In the genomic region with DNA sequence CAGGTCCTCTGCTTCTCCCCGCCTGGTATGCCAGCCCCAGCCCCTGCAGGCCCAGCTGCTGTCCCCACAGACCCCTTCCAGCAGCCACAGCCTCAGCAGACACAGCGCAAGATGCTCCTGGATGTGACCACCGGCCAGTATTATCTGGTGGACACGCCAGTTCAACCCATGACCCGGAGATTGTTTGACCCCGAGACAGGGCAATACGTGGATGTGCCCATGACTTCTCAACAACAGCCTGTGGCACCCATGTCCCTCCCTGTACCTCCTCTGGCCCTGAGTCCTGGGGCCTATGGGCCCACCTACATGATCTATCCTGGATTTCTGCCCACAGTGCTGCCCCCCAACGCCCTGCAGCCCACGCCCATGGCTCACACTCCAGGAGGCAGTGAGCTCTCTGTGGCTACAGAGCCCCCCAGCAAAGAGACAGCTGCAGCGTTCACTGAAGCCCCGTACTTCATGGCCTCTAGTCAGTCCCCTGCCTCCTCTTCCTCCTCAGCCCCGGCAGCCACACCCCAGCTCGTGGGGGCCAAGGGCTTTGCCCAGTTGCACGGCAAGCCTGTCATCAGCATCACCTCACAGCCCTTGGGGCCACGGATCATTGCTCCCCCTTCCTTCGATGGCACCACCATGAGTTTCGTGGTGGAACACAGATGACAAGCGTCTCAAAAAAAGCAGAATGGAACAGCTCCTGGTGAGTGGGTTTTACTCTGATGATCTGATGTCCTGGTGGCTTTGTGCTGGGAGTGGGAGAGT, we compare ENCODE assay signal across 17 mouse cellular contexts. TPM values are rescaled to one million over a fixed set of nuclear protein-coding genes. Genes with fewer than 3 reads are reported as not detected.
DNase-seq lines count a peak whose midpoint lies in the region; ATAC-seq and TF ChIP-seq lines count a peak whose summit lies in the region.
"Had no signal": no experiment of that assay in that cellular context is flagged by ENCODE, and none has a peak within 500 bp of the region (broad histone marks: within the 10 kb centered on the region; RNA-seq: fewer than 3 reads in every experiment).

No protein-coding gene starts in this region.

- no peak for ATAC-seq in heart, postnatal 0 days (ENCODE audit: insufficient read depth, low read depth)
- no peak for ATAC-seq in granulocyte monocyte progenitor cell, adult 5-6 weeks (replicated peaks; ENCODE audit: poor library complexity, severe bottlenecking)
- ATAC-seq: CD4-positive, CD25-positive, alpha-beta regulatory T cell, adult 4 months; inflammation-experienced regulatory T-cells, adult 6 months had no signal

- peak overlapping the region; percentile 58 for H3K9ac ChIP-seq in heart, postnatal 0 days (replicated peaks; ENCODE audit: low read depth, low read length)

- no peak for DNase-seq in heart, embryonic 10.5 days (ENCODE audit: low spot score)
- DNase-seq in heart, adult 9 months (ENCODE audit: low spot score in 2 of 2): no peak
- peak; percentile 6 for DNase-seq in A20 (ENCODE audit: low read depth, low spot score)
- DNase-seq in embryonic facial prominence, embryonic 10.5 days (ENCODE audit: low spot score): no peak
- no peak for DNase-seq in heart, postnatal 0 days (ENCODE audit: low spot score)
- no peak for DNase-seq in thymus, adult 18-20 months
- DNase-seq: adrenal gland, postnatal 10 days; cerebellum, adult 18-20 months; liver; lung, adult 18-20 months; lung, postnatal 36 days; midbrain, embryonic 14.5 days had no signal

- H3K27me3 ChIP-seq in heart, embryonic 10.5 days (ENCODE audit: insufficient read depth, poor library complexity, severe bottlenecking): no peaks in the 10 kb centered on the region
- peaks cover 5% of the 10 kb centered on the region for H3K27me3 ChIP-seq in embryonic facial prominence, embryonic 10.5 days (replicated peaks; ENCODE audit: low read depth, poor library complexity, severe bottlenecking)
- no peaks in the 10 kb centered on the region for H3K27me3 ChIP-seq in heart, postnatal 0 days (ENCODE audit: control insufficient read depth, insufficient read depth, low read length)

- no peaks in the 10 kb centered on the region; the same call in none of the 2 replicates for H3K36me3 ChIP-seq in heart, embryonic 10.5 days
- no peaks in the 10 kb centered on the region for H3K36me3 ChIP-seq in embryonic facial prominence, embryonic 10.5 days (replicated peaks)
- 0 out of 2 replicates have a peak, but pooled peaks cover 6% of the 10 kb centered on the region for H3K36me3 ChIP-seq in heart, postnatal 0 days (replicated peaks; ENCODE audit: control insufficient read depth, insufficient read depth, low read length)

- no peak for TF ChIP-seq EP300 in heart, postnatal 0 days (IDR thresholded peaks at IDR 0.05; ENCODE audit: low read depth)

- no peaks in the 10 kb centered on the region for H3K9me3 ChIP-seq in heart, embryonic 10.5 days
- no peaks in the 10 kb centered on the region for H3K9me3 ChIP-seq in embryonic facial prominence, embryonic 10.5 days
- no peaks in the 10 kb centered on the region for H3K9me3 ChIP-seq in heart, postnatal 0 days (replicated peaks; ENCODE audit: control insufficient read depth, low read length)

- peak overlapping the region; percentile 71 for H3K4me2 ChIP-seq in heart, postnatal 0 days (ENCODE audit: low read depth, low read length)

- H3K4me1 ChIP-seq in heart, embryonic 10.5 days: peaks cover 77% of the 10 kb centered on the region
- H3K4me1 ChIP-seq in embryonic facial prominence, embryonic 10.5 days: peaks cover 43% of the 10 kb centered on the region
- H3K4me1 ChIP-seq in heart, postnatal 0 days (ENCODE audit: control insufficient read depth, insufficient read depth): peaks cover 16% of the 10 kb centered on the region

- peak overlapping the region; percentile 84 for H3K27ac ChIP-seq in heart, embryonic 10.5 days
- peak overlapping the region; percentile 72 for H3K27ac ChIP-seq in embryonic facial prominence, embryonic 10.5 days (replicated peaks)
- H3K27ac ChIP-seq in heart, postnatal 0 days (ENCODE audit: low read depth): peak overlapping the region; percentile 95

- WGBS in heart, embryonic 10.5 days: 60% methylated on average over 18 of the region's 18 CpGs
- 74% methylated on average over 18 of the region's 18 CpGs for WGBS in embryonic facial prominence, embryonic 10.5 days
- 38% methylated on average over 18 of the region's 18 CpGs for WGBS in heart, postnatal 0 days

- TF ChIP-seq CTCF in heart, postnatal 0 days (IDR thresholded peaks at IDR 0.05; ENCODE audit: low read depth): no peak

- peak overlapping the region; percentile 51 for H3K4me3 ChIP-seq in heart, embryonic 10.5 days
- no peak overlapping the region for H3K4me3 ChIP-seq in embryonic facial prominence, embryonic 10.5 days
- H3K4me3 ChIP-seq in heart, postnatal 0 days (ENCODE audit: low read depth, low read length): peak overlapping the region; percentile 48

RNA-seq across cellular contexts. Expression of a gene that starts 2.7 kb away (rescaled TPM):
- 0.20 TPM in 1 of 2 replicates, not detected in the other for polyA plus RNA-seq in heart, embryonic 10.5 days (2016; fragmentation: Nextera tagmentation; extraction: Ambion mirVana)
- polyA plus RNA-seq in embryonic facial prominence, embryonic 10.5 days (2016; fragmentation: Nextera tagmentation; extraction: Ambion mirVana): 0.09 TPM in 1 of 2 replicates, not detected in the other
- 0.11 and 1.4 TPM in 2 replicates for total RNA-seq in heart, postnatal 0 days (2014; rRNA removed; ENCODE audit: low replicate concordance)
- polyA plus RNA-seq in heart, postnatal 0 days (2015; fragmentation: Nextera tagmentation; extraction: Ambion mirVana): 0.41 and 0.64 TPM in 2 replicates
- not detected in 2 replicates for total RNA-seq in granulocyte monocyte progenitor cell, adult 5-6 weeks (2014; fragmentation: Nextera tagmentation)
- not detected in 2 replicates for total RNA-seq in granulocyte monocyte progenitor cell, adult 5-6 weeks (2017)
- total RNA-seq: common myeloid progenitor, adult 5-6 weeks had no signal
- polyA plus RNA-seq: CD4-positive, CD25-positive, alpha-beta regulatory T cell, adult 4 months; inflammation-experienced regulatory T-cells, adult 6 months; midbrain, embryonic 14.5 days; neural tube, embryonic 11.5 days had no signal

RNA-seq across cellular contexts. Expression of a gene that starts 5.1 kb away (rescaled TPM):
- 3.2 and 6.8 TPM in 2 replicates for polyA plus RNA-seq in heart, embryonic 10.5 days (2016; fragmentation: Nextera tagmentation; extraction: Ambion mirVana)
- polyA plus RNA-seq in embryonic facial prominence, embryonic 10.5 days (2016; fragmentation: Nextera tagmentation; extraction: Ambion mirVana): 0.04 and 0.05 TPM in 2 replicates
- total RNA-seq in heart, postnatal 0 days (2014; rRNA removed; ENCODE audit: low replicate concordance): 30.8 and 32.5 TPM in 2 replicates
- 12.2 and 13.3 TPM in 2 replicates for polyA plus RNA-seq in heart, postnatal 0 days (2015; fragmentation: Nextera tagmentation; extraction: Ambion mirVana)
- total RNA-seq in granulocyte monocyte progenitor cell, adult 5-6 weeks (2014; fragmentation: Nextera tagmentation): not detected in 2 replicates
- not detected in 2 replicates for total RNA-seq in granulocyte monocyte progenitor cell, adult 5-6 weeks (2017)
- total RNA-seq: common myeloid progenitor, adult 5-6 weeks had no signal
- polyA plus RNA-seq: CD4-positive, CD25-positive, alpha-beta regulatory T cell, adult 4 months; inflammation-experienced regulatory T-cells, adult 6 months had no signal
